Mouse (Mus musculus) spleen, postnatal 10 days (tissue): ENCODE results near the gene Tuba3a.

ENCODE experiments used
- DNase-seq, 2 experiments: peaks; one replicate each; pipeline ENCODE4 v3.0.0; 2021 to 2022; ENCODE audit warnings: low spot score in 2 of 2

Tuba3a gene

GRCm38 (mm10) chr6:125266091-125266490 lies 19.8 kb downstream of the Tuba3a start:
- DNase-seq: no peak

GRCm38 (mm10) chr6:125265239-125265638 lies 20.6 kb downstream of the Tuba3a start:
- DNase-seq: peak in 1 of 2 experiments; percentile 35

- DNase-seq: no peak
Observed at GRCm38 (mm10) chr6:125264219-125264618, 21.6 kb downstream of the Tuba3a start.

- DNase-seq: no peak
Observed at GRCm38 (mm10) chr6:125260006-125260555, 25.8 kb downstream of the Tuba3a start.

- peak in 1 of 2 experiments; percentile 9 for DNase-seq
Observed at GRCm38 (mm10) chr6:125256222-125256966, 29.4 kb downstream of the Tuba3a start.

GRCm38 (mm10) chr6:125255516-125256044 lies 30.3 kb downstream of the Tuba3a start:
- DNase-seq: peak in 1 of 2 experiments; percentile 10

GRCm38 (mm10) chr6:125253863-125254715 lies 31.8 kb downstream of the Tuba3a start:
- DNase-seq: peak in 1 of 2 experiments; percentile 10

GRCm38 (mm10) chr6:125252711-125253110 lies 33.1 kb downstream of the Tuba3a start:
- no peak for DNase-seq

GRCm38 (mm10) chr6:125252285-125252684 lies 33.6 kb downstream of the Tuba3a start:
- DNase-seq: no peak

GRCm38 (mm10) chr6:125244551-125244950 lies 41.3 kb downstream of the Tuba3a start:
- no peak for DNase-seq

- peak in 1 of 2 experiments; percentile 35 for DNase-seq
Observed at GRCm38 (mm10) chr6:125241566-125241965, 44.3 kb downstream of the Tuba3a start.

GRCm38 (mm10) chr6:125240617-125241016 lies 45.2 kb downstream of the Tuba3a start:
- DNase-seq: no peak

GRCm38 (mm10) chr6:125239547-125239946 lies 46.3 kb downstream of the Tuba3a start:
- no peak for DNase-seq

- DNase-seq: no peak
Observed at GRCm38 (mm10) chr6:125238396-125238795, 47.4 kb downstream of the Tuba3a start.

GRCm38 (mm10) chr6:125237421-125237820 lies 48.4 kb downstream of the Tuba3a start:
- DNase-seq: no peak

- peak in 1 of 2 experiments; percentile 30 for DNase-seq
Observed at GRCm38 (mm10) chr6:125236782-125237181, 49.1 kb downstream of the Tuba3a start, which contains the start of gene Cd27. Gene Cd27, minus strand, starts transcription at chr6:125237010.

- no peak for DNase-seq
Observed at GRCm38 (mm10) chr6:125236341-125236740, 49.5 kb downstream of the Tuba3a start.

- DNase-seq: no peak
Observed at GRCm38 (mm10) chr6:125234520-125234828, 51.4 kb downstream of the Tuba3a start.

- DNase-seq: no peak
Observed at GRCm38 (mm10) chr6:125233816-125234519, 51.9 kb downstream of the Tuba3a start.

GRCm38 (mm10) chr6:125232516-125232915 lies 53.3 kb downstream of the Tuba3a start:
- DNase-seq: no peak

GRCm38 (mm10) chr6:125232045-125232437 lies 53.8 kb downstream of the Tuba3a start:
- peak in 1 of 2 experiments; percentile 29 for DNase-seq
